Mouse (Mus musculus) limb, embryonic 14.5 days (tissue): ENCODE data around the gene Rgs13. TPM values are rescaled to one million over a fixed set of nuclear protein-coding genes. Genes with fewer than 3 reads are reported as not detected.

ENCODE experiments used
- ATAC-seq: fragments of 200-750 bp; cut with Nextera tagmentation; 2 replicates; pipeline ENCODE4 v1.8.0; 2017; ENCODE audit warnings: low read depth, moderate number of reproducible peaks, moderate TSS enrichment; ENCODE audit not compliant: low FRiP score
- DNase-seq: peaks from one replicate; pipeline ENCODE4 v3.0.0-alpha.2; 2015; ENCODE audit warnings: low spot score
- H3K27ac ChIP-seq: fragments of 300-500 bp; sonication (generic); replicated peaks from 2 replicates; pipeline ENCODE4 v1.5.1; 2014; ENCODE audit warnings: low read depth, mild to moderate bottlenecking, low read length, moderate library complexity, mixed read lengths
- H3K27me3 ChIP-seq: fragments of 300-500 bp; sonication (generic); 2 replicates; pipeline ENCODE4 v1.6.1; 2014; ENCODE audit warnings: low read length, mixed read lengths; ENCODE audit not compliant: control insufficient read depth, insufficient read depth
- H3K36me3 ChIP-seq: fragments of 300-500 bp; sonication (generic); 2 replicates; pipeline ENCODE4 v1.6.1; 2014; ENCODE audit warnings: mild to moderate bottlenecking, low read length, moderate library complexity, mixed read lengths; ENCODE audit not compliant: control insufficient read depth, insufficient read depth
- H3K4me1 ChIP-seq: fragments of 300-500 bp; sonication (generic); 2 replicates; pipeline ENCODE4 v1.6.1; 2014; ENCODE audit warnings: antibody characterized with exemption, low read length, mixed read lengths; ENCODE audit not compliant: control insufficient read depth, insufficient read depth
- H3K4me2 ChIP-seq: fragments of 300-500 bp; sonication (generic); replicated peaks from 2 replicates; pipeline ENCODE4 v1.6.1; 2014; ENCODE audit warnings: low read depth, mild to moderate bottlenecking, low read length, moderate library complexity; ENCODE audit not compliant: severe bottlenecking
- H3K4me3 ChIP-seq: fragments of 300-500 bp; sonication (generic); replicated peaks from 2 replicates; pipeline ENCODE4 v1.5.1; 2014; ENCODE audit warnings: low read length
- H3K9ac ChIP-seq: fragments of 300-500 bp; sonication (generic); 2 replicates; pipeline ENCODE4 v1.6.1; 2014; ENCODE audit warnings: mild to moderate bottlenecking, low read depth, low read length, moderate library complexity; ENCODE audit not compliant: severe bottlenecking
- H3K9me3 ChIP-seq: fragments of 300-500 bp; sonication (generic); 2 replicates; pipeline ENCODE4 v1.6.1; 2016; ENCODE audit warnings: low read length; ENCODE audit not compliant: control insufficient read depth
- POLR2A ChIP-seq: fragments of 200-500 bp; IDR thresholded peaks from 2 replicates; pipeline ENCODE4 v1.8.0; 2012; ENCODE audit warnings: inconsistent platforms, mild to moderate bottlenecking, moderate library complexity, borderline replicate concordance; ENCODE audit not compliant: insufficient read depth, insufficient read length; ENCODE audit errors: extremely low read depth
- WGBS: fragments of 180-500 bp; shearing (Covaris S2); extraction: QIAGEN DNeasy Blood & Tissue Kit; methylation state at CpG from one replicate; pipeline ENCODE4 v1.1.7; 2014; 5-methylcytosine and 5-hydroxymethylcytosine counted together
- polyA plus RNA-seq, 2 experiments: library from polyadenylated mRNA; depleted of rRNA in 1 of 2; stranded (reverse) in 1 of 2; unstranded in 1 of 2; fragments of >200 nt; fragmentation: Nextera tagmentation in 1 of 2; extraction: Ambion mirVana in 1 of 2; gene quantifications; 2 replicates each; pipeline versions ENCODE4 v1.2.1 to v1.2.3; 2012 to 2014

Gene Rgs13
- polyA plus RNA-seq, 2 experiments, result 0.23 to 0.67 TPM

DNA sequence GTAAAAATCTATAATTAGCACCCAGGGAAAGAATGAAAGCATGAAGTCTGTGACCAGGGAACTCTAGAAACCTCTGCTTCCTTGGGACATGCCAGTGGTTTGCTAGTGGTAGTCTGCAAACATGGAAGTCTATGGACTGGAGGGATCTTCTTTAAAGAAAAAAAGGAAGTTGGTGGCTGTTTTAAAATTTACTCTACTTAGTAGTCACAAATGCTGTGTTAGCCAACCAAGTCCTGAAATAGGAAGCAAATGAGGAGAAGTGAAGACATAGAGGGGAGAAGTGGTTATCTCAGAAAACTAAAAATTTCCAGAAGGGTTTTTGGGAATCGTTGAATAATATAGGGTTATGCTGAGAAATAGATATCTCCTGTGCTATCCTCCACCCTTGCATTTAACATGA, 37.3 kb downstream of the Rgs13 start:
- ATAC-seq (no peak), DNase-seq (no peak)
- 96% methylated on average over 1 of the region's 1 CpGs for WGBS
- TF ChIP-seq POLR2A, result no peak
- H3K4me2 ChIP-seq, result no peak overlapping the region
- no peaks in the 10 kb centered on the region for H3K4me1 ChIP-seq
- no peaks in the 10 kb centered on the region for H3K27me3 ChIP-seq
- no peak overlapping the region for H3K27ac ChIP-seq
- no peak overlapping the region for H3K4me3 ChIP-seq
- no peak overlapping the region for H3K9ac ChIP-seq
- H3K9me3 ChIP-seq, result no peaks in the 10 kb centered on the region
- H3K36me3 ChIP-seq, result no peaks in the 10 kb centered on the region

DNA sequence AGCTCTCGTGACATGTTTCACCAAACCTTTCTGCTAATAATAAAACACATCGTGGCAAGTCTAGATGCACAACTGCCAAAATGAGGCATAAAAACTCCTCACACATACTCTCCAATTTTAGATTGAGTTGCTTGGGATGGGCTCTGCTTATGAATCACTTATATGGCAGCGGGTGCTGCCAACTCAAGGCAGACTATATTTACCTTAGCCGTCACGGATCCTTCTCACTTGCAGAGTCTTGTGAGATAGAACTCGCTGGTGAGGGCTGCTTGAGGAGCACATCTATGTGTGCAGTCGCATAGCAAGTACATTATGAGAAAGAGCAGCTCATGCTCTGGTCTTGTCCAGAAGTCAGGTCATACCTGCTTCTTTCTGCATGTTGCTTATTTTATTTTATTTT, 49.2 kb downstream of the Rgs13 start:
- Histone ChIP-seq H3K36me3 (no peaks in the 10 kb centered on the region), H3K4me2 (no peak overlapping the region), H3K27ac (no peak overlapping the region), H3K9me3 (no peaks in the 10 kb centered on the region), H3K4me1 (no peaks in the 10 kb centered on the region), H3K27me3 (no peaks in the 10 kb centered on the region), H3K9ac (no peak overlapping the region), H3K4me3 (no peak overlapping the region)
- ATAC-seq (no peak), DNase-seq (no peak)
- 82% methylated on average over 7 of the region's 7 CpGs for WGBS
- TF ChIP-seq POLR2A, result no peak

DNA sequence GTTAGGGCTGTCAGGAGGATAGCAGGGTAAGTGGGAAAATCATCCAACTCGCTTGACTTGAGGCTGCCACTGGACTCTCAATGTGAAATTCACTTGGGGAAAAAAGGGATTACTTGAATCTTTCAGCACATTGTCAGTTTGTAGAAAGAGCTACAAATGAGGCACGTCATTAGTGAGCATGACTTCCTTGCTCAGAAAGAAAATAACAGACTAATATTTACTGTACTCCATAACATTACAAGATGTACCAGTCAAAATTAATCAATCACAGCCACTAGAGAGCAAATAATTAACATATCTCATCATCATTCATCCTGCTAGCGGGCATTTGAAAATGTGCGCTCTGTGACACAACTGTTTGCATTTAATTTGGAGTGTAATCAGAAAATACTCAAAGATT, 57.1 kb downstream of the Rgs13 start:
- no peak for DNase-seq
- 87% methylated on average over 4 of the region's 4 CpGs for WGBS
- no peak for TF ChIP-seq POLR2A
- Histone ChIP-seq H3K27ac (no peak overlapping the region), H3K36me3 (no peaks in the 10 kb centered on the region), H3K4me3 (no peak overlapping the region), H3K27me3 (no peaks in the 10 kb centered on the region), H3K4me2 (no peak overlapping the region), H3K9me3 (no peaks in the 10 kb centered on the region), H3K4me1 (no peaks in the 10 kb centered on the region), H3K9ac (no peak overlapping the region)
- ATAC-seq, result no peak

DNA sequence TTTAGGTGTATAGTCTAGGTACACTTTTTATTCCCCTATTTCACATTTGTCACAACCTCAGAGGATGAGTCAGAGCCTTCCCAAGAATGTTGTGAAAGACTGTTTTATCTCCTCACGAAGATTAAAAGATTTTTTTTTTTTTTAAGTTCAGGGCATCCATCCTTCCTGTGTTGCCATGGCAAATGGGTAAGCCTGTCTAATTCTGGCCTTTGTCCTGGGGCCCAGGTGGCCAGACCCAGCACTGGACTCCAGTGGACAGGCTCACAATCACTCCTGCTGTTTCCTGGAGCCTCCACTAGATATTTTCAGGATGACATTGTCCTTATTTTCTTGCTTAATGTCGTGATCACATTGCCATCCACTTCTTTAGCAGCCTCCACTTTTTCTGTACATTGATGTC, 57.7 kb downstream of the Rgs13 start:
- 64% methylated on average over 2 of the region's 2 CpGs for WGBS

DNA sequence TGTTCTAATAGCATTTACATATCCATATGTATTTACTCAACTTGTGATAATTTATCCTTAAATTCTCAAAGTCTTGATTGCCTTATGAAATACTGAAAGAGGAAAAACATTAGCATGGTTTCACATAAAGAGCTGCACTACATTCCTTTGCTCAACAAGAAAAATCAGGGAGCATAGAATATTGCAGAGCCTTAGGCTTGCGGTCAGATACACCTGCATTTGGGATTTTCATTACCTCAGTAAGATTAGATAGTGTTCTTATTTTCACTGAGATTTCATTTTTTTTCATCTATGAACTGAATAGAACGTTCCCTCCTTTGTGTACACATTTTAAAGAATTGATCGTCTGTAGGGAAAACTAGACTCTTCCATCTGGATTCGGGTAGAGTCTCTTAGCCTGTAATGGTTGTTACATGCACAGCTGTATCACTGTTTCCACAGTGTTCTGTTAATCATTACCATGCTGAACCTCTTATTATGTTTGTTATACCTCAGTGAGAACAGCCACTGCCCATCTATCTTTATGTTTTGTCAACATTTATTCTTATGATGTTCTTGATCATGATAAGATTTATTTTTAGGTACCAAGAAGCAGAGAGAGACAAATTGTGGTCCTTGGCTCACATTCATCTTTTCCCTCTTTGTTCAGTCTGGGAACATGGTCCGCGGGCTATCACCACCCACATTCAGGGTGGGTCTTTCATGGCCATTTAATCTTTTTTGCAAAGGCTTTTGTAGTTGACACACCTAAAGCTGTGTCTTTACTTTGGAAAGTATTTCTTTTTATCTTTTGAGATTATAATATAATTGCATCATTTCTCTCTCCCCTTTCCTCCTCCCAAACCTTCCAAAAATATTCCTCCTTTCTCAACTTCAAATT, 61.1 kb downstream of the Rgs13 start:
- no peak for DNase-seq
- no peak for ATAC-seq
- Histone ChIP-seq H3K4me1 (no peaks in the 10 kb centered on the region), H3K9me3 (no peaks in the 10 kb centered on the region), H3K4me2 (no peak overlapping the region), H3K27me3 (no peaks in the 10 kb centered on the region), H3K36me3 (no peaks in the 10 kb centered on the region), H3K9ac (no peak overlapping the region), H3K27ac (no peak overlapping the region), H3K4me3 (no peak overlapping the region)
- 80% methylated on average over 6 of the region's 6 CpGs for WGBS
- no peak for TF ChIP-seq POLR2A

More for the DNA sequence above, 57.7 kb downstream of the Rgs13 start:
- no peak overlapping the region for H3K27ac ChIP-seq
- no peaks in the 10 kb centered on the region for H3K9me3 ChIP-seq
- no peaks in the 10 kb centered on the region for H3K36me3 ChIP-seq
- ATAC-seq (no peak), DNase-seq (no peak)
- TF ChIP-seq POLR2A, result no peak
- H3K4me1 ChIP-seq, result no peaks in the 10 kb centered on the region
- no peak overlapping the region for H3K4me3 ChIP-seq
- H3K27me3 ChIP-seq, result no peaks in the 10 kb centered on the region
- no peak overlapping the region for H3K4me2 ChIP-seq
- no peak overlapping the region for H3K9ac ChIP-seq
